Mouse (Mus musculus) cerebellum, postnatal 14 days (tissue): ENCODE results near the gene Fam20c.

Experiments
- DNase-seq, 2 experiments: peaks; one replicate each; pipeline ENCODE4 v3.0.0; 2021; ENCODE audit warnings: mixed read lengths in 2 of 2

The Fam20c gene

DNA sequence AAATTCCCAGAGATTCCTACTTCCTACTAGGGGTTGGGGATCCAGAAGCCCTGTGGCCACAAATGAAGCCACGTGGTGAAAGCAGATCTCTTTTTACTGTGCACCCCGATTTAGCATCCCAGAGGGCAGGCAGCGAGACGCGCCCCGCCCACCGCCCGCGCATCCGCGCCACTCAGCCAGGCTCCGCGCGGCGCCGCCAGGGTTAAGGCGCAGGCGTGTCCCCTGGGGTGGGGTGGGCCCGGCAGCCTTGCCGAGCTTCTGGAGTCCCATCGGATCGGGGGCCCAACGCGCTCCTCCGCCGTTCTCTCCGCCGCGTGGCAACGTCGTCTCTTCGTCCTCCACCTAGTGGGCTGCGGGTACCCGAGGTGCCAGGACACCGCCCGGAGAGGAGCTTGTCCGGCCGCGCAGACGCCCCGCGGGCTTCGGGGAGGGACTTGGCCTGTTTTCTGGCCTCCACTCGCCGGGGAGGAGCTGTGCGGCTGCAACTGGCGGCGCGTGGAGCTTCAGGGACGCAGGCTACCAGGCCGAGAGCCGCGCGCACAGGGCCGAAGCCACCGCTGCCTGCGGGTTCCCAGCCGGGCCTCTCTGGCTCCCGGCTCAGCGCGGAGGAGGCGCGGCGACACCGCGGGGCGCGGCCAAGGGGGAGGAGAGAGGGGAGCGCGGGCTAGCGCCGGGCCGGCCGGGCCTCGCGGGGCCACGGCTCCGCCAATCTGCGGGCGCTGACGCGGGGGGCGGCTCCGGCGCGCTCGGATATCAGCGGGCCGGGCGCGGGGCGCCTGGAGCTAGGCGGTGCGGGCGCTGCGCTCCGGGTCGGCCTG is at the start of gene Fam20c:
Gene Fam20c (plus strand): TSS at position 212 of the 818 bp plus-strand sequence.
- peak; percentile 51 to 65 for DNase-seq

GRCm38 (mm10) chr5:138707367-138707766 is 46.9 kb upstream of the Fam20c start:
- DNase-seq, result no peak

- DNase-seq, result peak in 1 of 2 experiments; percentile 7
Measured at GRCm38 (mm10) chr5:138708591-138708990, 45.7 kb upstream of the Fam20c start.

DNA sequence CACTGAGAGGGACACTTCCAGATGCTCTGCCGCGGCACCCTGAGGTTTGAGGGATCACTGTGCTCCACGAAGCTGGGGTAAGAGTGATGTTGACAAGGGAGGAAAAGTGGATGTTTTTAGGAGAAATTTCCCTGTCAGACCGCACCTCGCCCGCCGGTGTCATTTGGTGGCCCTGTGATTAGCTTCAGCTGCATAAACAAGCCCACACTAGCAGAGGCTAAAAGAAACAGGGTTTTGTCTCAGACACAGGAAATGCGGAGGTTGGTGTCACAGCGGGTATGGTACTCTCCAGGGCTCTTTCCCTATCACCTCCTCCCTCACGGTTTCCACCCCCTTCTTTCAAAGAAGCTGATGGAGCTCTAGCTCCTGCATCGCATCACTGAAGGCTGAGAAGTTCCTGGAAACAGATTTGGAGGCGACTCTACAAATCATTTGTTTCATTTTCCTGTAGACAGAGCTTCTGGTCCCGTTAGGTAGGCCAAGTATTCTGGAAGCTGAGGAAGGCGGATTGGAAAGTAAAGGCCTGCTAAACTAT is 38.7 kb upstream of the Fam20c start:
- DNase-seq, result no peak

GRCm38 (mm10) chr5:138720329-138721190 is 33.8 kb upstream of the Fam20c start:
- DNase-seq, result no peak

GRCm38 (mm10) chr5:138724417-138724816 is 29.9 kb upstream of the Fam20c start:
- DNase-seq, result no peak

DNA sequence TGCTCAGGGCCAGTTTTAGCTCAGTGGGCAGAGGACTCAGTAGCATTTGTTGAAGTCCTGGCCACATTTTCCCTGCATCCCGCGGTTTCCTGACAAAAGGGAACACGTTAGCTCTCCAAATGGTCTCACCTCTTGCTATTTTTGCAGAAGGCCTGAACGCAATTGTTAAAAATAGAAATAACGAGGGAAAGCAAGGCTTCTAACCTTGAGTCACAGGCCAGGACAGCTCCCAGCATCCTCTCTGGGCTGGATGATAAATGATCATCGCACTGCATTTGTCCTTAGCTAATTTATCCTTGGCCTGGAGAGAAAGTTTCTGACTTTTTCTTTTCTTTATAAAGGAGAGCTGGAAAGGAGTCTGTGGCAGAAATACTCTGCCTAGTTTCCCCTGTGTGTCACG is 29.2 kb upstream of the Fam20c start:
- DNase-seq, result no peak

DNA sequence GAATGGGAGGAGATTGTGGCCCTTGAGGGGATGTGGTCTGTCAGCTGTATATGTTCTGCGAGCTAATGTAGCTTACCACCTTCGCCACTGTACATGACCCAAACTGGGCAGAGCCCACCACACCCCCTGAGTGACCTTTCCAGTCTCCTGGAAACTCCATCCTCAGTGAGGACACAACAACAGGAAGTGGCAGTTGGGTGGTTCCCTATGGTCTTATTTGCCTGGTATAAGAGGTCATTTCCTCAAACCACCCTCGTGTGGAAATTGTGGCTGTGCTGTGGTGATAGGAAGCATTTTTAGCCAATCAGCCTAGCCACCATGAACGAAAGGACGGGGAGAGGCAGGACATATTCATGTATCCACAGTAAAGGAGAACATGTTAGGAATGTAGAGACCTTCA is 23.5 kb upstream of the Fam20c start:
- no peak for DNase-seq

DNA sequence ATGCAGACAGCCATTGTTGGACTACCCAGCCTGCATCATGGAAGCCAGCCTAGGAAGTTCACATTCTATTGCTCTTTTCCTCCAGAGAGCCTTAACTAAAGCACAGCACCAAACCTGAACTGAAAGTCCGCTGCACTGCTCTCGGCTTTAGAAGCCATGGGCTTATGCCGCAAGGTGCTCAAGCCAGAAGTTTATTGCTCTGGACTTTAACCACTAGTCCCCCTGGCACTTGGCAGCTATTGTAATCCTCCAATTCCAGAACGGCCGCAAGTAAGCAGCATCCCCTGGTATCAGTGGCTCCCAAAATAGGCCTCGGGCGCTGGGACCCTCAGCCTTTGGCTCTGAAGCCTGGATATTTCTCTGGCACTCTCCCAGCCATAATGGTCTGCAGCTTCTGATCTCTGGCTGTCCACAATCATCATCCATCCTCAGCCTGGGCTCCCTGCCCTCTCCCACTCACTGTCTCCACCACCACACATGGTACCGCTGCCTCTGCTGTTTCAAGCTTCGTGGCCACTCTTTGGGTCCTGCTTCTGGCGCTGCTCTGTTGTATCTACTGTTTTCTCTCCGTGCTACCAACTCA is 20.9 kb upstream of the Fam20c start:
- no peak for DNase-seq

DNA sequence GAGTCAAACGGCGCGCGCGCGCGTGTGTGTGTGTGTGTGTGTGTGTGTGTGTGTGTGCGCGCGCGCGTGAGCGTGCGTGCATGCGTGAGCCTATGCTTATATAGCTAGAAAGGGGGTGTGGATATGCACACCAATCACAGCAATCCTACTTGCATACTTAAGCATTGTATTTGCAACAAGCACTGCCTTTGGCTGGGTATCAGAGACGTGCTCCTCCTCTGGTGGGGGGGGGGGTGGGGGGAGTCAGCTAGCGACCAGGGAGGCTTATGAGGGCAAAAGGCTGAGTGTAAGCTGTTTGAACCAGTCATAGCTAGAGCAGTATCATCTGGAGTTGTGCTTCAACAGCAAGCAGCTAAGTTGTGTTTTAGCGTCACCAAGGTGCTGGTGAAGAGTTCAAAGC is 20.3 kb upstream of the Fam20c start:
- DNase-seq, result no peak

DNA sequence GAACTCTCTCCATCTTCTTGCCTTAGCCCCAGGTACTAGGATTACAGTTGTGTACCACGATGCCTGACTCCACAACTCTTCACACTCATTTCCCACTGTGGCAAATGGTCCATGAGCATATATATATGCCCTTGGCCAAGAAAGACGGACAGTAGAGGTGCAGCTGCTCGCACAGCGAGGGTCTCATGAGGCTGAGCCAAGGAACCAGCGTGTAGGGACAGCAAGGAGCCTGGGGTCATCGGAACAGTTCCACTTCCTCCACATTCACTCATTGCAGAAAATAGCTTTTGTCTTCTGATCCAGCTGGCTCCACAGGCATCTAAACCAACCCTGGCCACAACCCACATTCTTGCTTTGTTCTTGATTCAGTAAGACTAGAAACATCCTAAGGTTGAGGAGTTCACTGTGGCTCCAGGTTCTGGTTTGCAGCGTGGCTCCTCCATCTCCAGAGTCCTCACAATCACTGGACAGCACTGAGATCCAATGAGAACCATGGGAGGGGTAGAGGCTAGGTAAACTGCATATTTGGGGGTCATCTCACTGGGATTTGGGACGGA is 19.0 kb upstream of the Fam20c start:
- DNase-seq, result peak in 1 of 2 experiments; percentile 65

DNA sequence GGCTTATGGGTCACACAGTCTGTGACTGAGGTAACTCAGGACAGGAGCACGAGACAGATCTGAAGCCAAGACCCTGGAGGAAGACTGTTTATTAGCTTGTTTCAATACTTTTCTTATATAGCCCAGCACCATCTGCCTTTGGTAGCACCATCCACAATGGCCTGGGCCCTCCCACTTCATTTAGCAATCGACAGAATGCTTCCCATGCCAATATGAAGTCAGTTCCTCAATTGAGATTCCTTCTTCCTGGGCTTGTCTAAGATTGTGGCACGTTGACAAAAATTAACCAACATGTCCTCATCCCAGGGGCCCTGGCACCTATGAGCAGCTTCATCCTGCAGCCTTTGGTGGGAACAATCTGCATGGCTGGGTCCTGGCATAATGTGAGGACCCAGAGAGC is 14.2 kb upstream of the Fam20c start:
- DNase-seq, result no peak

- no peak for DNase-seq
Measured at GRCm38 (mm10) chr5:138741516-138741915, 12.8 kb upstream of the Fam20c start.

DNA sequence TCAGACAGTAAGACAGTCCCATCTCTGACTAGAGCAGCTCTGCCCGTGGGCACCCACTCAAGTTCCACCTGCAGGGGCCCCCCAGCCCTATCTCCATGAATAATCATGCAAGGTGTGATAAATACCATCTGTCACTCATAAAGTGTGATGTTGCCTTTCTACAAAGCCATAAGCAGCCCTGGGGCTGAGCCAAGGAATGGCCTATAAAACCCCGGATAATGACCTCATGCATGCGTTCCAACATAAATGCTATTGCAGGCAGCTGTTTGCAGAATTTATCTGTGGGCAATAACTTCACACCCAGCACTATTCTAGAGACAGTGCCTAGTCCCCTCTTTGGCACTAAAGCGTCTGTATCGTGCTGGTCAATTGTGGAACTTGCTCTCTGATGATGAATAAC is 12.0 kb upstream of the Fam20c start:
- no peak for DNase-seq

GRCm38 (mm10) chr5:138743631-138744030 is 10.7 kb upstream of the Fam20c start:
- DNase-seq, result no peak

- peak; percentile 84 to 94 for DNase-seq
Measured at GRCm38 (mm10) chr5:138745378-138746099, 8.8 kb upstream of the Fam20c start.

- DNase-seq, result no peak
Measured at GRCm38 (mm10) chr5:138753269-138753668, 1.0 kb upstream of the Fam20c start.

DNA sequence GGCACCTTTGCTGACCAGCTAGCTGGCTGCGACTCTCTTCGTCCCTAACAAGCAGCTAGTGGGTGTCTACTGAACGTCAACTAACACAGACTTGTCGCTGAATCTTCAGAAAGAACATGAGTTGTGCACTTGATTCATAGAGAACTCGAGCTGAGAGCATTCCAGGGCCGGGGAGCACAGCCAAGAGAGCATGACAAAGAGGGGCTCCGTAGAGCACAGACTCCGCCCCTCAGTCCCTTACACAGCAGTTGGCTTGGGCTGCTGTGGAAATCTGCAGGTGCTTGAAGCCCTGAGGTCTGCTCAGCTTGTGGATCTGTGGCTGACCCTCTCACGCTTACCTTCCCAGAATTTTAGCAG is 390 bp upstream of the Fam20c start:
- no peak for DNase-seq

DNA sequence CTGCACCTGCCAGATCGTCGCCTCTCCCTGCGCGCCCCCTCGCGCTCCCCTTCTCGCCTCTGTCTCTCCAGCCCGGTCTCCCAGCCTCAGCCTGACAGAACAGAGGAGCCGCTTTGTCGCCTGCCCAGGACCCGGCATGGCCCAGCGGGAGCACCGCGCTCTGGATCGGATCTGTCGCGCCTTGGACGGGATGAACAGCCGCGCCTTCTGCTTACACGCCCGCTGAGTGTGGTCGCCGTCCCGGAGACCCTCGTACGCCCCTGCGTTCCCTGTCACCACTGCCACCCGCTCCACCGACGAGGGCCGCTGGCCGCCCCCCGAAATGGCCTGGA is 773 bp downstream of the Fam20c start:
- DNase-seq, result no peak

DNA sequence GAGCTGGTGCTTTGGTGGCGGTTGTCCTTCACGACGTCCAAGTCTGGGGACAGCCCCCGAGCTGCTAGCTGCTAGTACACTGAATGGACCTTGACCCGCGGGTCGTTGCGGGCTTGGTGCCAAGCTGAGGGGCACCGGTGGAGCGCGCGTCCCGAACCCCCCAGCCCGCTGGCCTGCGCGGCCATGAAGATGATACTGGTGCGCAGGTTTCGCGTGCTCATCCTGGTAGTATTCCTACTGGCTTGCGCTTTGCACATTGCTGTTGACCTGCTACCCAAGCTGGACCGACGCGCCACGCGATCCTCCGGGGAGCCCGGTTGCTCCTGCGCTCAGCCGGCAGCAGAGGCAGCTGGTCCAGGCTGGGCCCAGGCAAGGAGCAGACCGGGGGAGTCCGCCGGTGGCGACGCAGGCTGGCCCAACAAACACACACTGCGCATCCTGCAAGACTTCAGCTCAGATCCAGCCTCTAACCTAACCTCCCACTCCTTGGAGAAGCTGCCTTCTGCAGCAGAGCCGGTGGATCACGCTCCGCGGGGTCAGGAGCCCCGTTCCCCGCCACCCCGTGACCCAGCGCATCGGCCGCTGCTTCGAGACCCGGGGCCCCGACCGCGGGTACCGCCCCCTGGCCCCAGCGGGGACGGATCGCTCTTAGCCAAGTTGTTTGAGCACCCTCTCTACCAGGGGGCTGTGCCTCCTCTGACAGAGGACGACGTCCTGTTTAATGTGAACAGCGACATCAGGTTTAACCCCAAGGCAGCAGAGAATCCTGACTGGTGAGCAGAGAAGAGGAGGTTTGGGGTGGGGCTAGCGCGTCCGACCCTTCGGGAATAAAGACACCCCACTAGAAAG is 1.4 kb downstream of the Fam20c start:
- peak; percentile 49 to 51 for DNase-seq

- DNase-seq, result peak; percentile 63 to 64
Measured at GRCm38 (mm10) chr5:138756311-138757085, 2.2 kb downstream of the Fam20c start.
